Mouse (Mus musculus) heart, adult 9 months (tissue): ENCODE data around the gene Gm9639.
"Not testable (repeated sequence)": the region's sequence is repeated elsewhere in the genome, so short reads cannot be mapped to it uniquely, and the experiment has no call there.

Source experiments
- DNase-seq, 2 experiments: peaks; one replicate each; pipeline ENCODE4 v3.0.0; 2022; ENCODE audit warnings: low spot score in 2 of 2

Gm9639 gene

DNA sequence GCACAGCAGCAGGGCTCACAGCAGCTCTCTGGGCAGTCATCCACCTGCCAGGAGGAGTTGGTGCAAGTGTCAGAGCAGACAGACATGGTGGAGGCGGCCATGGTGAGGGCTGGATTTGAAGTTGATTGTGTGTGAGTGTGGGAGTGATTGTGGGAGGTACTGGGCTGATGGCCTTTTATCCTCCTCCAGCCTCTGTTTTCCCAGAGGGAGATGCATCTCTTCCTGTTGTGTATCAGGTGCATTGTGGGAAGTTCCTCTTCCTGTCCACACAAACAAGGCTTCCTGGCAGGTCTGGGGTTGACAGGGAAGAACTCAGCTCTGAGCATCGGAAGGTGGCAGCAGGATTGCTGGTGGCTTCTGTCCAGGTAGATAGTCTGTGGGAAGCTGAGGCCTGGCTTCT, at the start of gene Gm9639:
Gm9639 (minus strand) TSS at position 101 of the 400 bp plus-strand sequence.
- DNase-seq = no peak

- no peak for DNase-seq
These were observed 44.1 kb upstream of the Gm9639 start for GRCm38 (mm10) chr10:77839006-77839405.

DNA sequence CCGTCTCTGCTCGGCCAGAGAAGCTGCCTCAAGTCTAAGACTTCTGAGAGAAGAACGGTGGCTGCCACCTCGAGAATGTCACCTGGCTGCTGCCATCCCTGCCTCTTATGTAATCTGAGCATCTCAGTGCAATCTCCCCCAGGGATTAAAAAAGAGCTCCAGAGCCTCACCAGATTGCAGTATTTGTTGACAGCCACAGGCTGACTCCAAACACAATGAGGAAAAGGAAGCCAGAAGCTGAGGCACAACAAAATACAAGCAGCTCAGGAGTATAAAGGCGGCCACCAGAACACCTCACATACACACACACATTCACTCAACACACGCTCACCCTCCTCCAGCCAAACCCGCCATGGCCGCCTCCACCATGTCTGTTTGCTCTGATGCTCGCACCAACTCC, 40.8 kb upstream of the Gm9639 start, which contains the start of gene Krtap10-10:
Krtap10-10 (plus strand) TSS at position 301 of the 400 bp plus-strand sequence.
- no peak for DNase-seq

DNA sequence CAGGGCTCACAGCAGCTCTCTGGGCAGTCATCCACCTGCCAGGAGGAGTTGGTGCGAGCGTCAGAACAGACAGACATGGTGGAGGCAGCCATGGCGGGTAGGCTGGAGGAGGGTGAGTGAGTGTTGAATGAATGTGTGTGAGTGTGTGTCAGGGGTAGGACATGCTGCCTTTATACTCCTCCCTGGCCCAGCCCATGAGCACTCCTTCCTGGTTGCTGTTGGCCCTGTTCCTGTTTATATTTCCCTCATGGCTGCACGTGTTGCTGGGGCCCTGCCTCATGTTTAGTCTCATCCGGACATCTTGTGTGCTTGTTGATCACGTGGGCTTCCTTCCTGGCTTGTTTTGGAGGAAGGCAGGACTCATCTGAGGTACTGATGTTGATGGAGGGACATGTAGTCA, 32.1 kb upstream of the Gm9639 start, which contains the start of gene Krtap10-4:
Krtap10-4 (minus strand) TSS at position 145 of the 400 bp plus-strand sequence.
- no peak for DNase-seq

GRCm38 (mm10) chr10:77819203-77819602, 24.3 kb upstream of the Gm9639 start:
- no peak for DNase-seq

- DNase-seq = no peak
These were observed 23.6 kb upstream of the Gm9639 start for GRCm38 (mm10) chr10:77818523-77818922.

DNA sequence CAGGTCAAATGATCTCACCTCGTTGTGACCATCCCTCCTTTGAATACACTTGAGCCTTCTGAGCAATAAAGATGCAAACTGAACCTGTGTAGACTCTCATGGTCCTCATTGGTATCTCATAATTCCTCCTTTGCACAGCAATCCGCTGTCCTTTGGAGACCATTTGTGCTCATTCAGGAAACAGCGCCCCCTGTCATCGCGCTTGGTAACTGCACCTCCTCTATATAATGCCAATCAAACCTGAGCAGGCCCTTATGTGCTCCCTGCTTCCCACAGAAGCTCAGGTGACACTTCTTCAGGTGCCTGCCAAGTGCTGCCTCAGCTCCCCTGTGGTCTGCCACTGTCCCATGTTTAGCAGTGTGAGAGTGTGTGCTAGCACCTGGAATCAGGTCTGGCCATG, 20.6 kb upstream of the Gm9639 start:
- DNase-seq = no peak

- DNase-seq = no peak
These were observed 19.5 kb upstream of the Gm9639 start, which contains the start of gene Gm2696 for GRCm38 (mm10) chr10:77814382-77814781. TSS of gene Gm2696 (plus strand) at chr10:77814682.

DNA sequence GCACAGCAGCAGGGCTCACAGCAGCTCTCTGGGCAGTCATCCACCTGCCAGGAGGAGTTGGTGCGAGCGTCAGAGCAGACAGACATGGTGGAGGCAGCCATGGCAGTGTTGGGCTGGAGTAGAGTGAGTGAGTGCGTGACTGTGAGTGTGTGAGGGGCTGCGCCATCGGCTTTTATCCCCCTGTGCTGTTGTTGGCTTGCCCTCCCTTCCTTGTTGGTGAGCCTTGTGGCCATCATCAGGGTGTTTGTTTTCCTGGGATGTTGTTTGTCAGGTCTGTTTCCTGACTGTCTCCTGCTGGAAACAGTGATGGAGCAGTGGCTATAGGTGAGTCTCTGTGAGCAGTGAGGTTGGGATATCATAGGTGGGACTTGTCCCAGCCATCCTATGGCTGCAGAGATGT, 16.9 kb upstream of the Gm9639 start, which contains the start of gene Gm9507:
Gm9507 (minus strand) TSS at position 101 of the 400 bp plus-strand sequence.
- no peak for DNase-seq

DNA sequence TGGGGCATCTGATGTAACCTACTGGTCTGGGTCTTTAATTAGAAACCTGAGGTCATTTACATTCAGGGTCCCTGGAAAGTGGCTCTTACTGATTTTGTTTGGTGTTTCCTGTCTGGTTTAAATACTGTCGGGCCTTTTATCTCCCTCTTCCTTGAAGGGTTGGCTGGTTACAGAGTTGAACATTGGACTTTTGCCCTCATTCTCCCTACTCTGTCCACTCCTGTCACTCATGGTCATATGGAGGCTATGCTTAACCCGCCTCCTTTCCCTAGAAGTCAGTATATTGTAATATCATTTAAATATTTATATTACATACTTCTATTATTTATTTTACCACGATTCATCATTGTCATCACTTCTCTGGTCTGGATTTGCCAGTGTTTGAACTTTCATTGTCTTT, 9.2 kb upstream of the Gm9639 start:
- DNase-seq = no peak

DNA sequence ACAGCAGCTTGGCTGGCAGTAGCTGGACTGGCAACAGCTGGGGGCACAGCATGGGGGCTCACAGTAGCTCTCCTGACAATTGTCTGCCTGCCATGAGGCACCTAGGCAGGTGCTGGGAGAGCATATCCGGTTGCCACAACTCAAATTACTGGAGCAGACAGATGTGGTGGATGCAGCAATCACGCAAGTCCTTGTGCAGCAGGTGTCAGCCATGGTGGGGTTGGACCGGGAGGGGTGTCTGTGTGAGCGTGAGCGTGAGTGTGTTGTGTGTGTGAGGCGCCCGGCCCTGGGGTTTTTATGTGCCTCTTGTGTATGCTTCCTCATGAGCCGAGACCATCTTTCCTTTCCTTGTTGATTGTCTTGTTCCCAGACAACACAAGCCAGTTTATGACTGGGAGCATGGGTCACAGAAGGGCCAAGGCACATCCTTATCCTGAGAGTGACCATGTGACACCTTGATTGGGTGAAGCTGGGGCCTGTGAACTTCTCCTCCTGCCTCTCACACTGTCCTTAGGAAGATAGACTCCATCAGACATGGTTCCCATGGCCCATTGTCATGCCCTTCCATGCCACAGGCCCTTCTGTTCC, 4.1 kb upstream of the Gm9639 start, which contains the start of gene Gm19668:
Gm19668 (minus strand) TSS at position 213 of the 588 bp plus-strand sequence.
- no peak for DNase-seq

DNA sequence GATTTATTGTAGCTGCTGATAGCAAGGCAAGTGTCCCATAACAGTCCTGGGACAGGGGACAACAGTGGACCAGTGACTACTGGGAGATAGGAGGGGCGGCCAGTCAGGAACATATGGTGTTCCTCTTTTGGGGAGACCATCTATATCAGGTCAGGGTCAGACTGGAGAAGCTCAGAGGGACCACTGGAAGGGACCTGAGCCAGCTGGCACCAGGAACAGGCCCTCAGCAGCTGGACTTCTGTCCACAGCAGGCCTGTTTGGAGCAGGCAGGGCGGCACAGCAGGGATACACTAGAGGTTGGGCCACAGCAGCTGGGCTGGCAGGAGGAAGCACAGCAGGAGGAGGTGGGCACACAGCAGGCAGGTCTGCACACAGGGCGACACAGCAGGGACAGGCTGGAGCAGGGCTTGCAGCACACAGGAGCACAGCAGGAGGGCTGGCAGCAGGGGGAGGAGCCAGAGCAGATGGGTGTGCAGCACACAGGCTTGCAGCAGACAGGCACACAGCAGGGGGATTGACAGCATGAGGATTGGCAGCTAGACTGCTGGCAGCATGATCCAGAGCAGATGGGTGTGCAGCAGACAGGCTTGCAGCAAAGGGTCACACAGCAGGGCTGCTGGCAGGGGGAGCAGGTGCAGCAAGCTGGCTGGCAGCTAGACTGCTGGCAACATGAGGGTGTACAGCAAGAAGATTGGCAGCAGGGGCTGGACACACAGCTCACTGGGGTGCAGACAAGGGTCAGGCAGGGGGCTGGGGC, 3.5 kb upstream of the Gm9639 start:
- DNase-seq = not testable (repeated sequence)

GRCm38 (mm10) chr10:77797677-77798076, 2.8 kb upstream of the Gm9639 start:
- DNase-seq = no peak

DNA sequence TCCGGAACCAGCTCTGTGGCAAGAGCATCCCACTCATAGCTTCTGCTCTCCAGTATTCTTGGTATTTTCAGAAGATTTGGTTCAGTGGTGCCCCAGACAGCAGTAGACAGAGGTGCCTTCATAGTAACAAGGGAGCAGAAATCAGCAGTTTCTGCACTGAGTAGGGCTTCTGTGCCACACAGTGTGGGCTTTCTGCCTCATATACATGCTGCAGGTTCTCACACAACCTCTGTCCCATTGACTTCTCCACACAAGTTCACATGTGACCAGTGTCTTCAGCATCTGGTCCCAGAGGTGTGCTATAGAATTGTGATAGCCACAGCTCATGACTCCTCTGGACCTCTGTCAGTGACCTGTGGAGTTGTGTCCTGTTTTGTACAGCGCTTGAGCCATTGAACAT, 6.3 kb downstream of the Gm9639 start:
- no peak for DNase-seq

- peak; percentile 16 to 36 for DNase-seq
These were observed 7.0 kb downstream of the Gm9639 start, which contains the start of gene Gm7137 for GRCm38 (mm10) chr10:77787876-77788275. TSS of gene Gm7137 (minus strand) at chr10:77788200.

DNA sequence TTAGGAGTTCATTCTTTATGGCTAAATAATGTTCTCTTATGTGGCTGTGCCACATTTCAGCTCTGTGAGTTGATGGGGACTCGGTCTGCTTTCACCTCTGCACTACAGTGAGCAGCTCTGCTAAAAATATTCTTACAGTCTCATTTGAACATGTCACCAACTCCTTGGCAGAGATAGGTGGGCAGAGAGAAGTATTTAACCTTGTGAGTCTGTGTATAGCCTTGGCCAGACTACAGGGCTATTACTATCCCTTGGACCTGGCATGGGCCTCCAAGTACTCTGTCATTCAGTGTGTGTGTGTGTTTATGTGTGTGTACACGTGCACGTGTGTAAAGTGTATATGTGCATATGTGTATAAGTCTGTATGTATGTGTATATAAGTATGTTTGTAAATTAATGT, 11.5 kb downstream of the Gm9639 start:
- DNase-seq = not testable (repeated sequence)

DNA sequence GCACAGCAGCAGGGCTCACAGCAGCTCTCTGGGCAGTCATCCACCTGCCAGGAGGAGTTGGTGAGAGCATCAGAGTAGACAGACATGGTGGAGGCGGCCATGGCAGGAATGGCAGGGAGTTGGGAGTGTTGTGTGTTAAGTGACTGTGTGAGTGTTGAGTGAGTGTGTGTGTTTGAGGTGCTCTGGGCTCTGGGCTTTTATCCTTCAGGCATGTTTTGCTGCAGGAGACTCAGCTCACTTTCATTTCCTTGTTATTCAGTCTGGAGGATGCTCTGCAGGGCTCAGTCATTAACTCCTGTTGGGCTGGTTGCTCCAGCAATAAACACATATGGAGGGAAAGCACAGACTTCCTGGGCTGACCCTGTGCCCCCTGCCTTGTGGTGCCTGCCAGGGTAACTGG, 12.4 kb downstream of the Gm9639 start, which contains the start of gene Gm3250:
Gm3250 (minus strand) TSS at position 101 of the 400 bp plus-strand sequence.
- DNase-seq = not testable (repeated sequence)

GRCm38 (mm10) chr10:77776844-77777243, 18.0 kb downstream of the Gm9639 start, which contains the start of gene Gm7138:
TSS of gene Gm7138 (minus strand) at chr10:77776944.
- not testable (repeated sequence) for DNase-seq

DNA sequence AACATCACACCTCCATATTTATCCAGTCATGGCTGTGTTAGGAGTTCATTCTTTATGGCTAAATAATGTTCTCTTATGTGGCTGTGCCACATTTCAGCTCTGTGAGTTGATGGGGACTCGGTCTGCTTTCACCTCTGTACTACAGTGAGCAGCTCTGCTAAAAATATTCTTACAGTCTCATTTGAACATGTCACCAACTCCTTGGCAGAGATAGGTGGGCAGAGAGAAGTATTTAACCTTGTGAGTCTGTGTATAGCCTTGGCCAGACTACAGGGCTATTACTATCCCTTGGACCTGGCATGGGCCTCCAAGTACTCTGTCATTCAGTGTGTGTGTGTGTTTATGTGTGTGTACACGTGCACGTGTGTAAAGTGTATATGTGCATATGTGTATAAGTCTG, 22.7 kb downstream of the Gm9639 start:
- DNase-seq = not testable (repeated sequence)

- not testable (repeated sequence) for DNase-seq
These were observed 23.7 kb downstream of the Gm9639 start, which contains the start of gene Gm3238 for GRCm38 (mm10) chr10:77771225-77771624. TSS of gene Gm3238 (minus strand) at chr10:77771325.

- no peak for DNase-seq
These were observed 25.1 kb downstream of the Gm9639 start for GRCm38 (mm10) chr10:77769727-77770126.

- not testable (repeated sequence) for DNase-seq
These were observed 35.3 kb downstream of the Gm9639 start, which contains the start of gene Gm3233 for GRCm38 (mm10) chr10:77759582-77759981. TSS of gene Gm3233 (minus strand) at chr10:77759682.
